Mouse (Mus musculus) left cerebral cortex, adult 11 months (tissue): ENCODE results near the gene Kdm2b.

ENCODE experiments used
- DNase-seq: peaks from one replicate; pipeline ENCODE4 v3.0.0; 2022; ENCODE audit warnings: low spot score

The Kdm2b gene

DNA sequence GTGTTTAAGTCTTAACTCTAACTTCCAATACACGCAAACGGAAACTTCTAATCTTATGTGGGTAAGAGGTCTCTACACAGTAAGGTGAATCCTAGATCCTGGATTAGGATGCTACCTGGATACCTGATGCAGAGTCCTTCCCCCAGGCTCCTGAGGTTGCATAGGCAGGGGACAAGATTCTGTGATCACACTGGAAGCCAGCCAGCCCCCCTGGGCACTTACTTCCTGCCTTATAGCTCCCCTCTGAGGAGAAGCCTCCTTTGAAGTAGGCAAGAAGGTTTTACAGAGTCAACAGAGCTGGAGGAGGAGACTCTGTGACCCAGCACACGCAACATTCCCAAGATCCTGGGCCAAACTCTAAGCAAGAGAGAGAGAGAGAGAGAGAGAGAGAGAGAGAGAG is 63.3 kb downstream of the Kdm2b start:
- no peak for DNase-seq

- DNase-seq: peak; percentile 35
These were observed 64.1 kb downstream of the Kdm2b start for GRCm38 (mm10) chr5:122925534-122925958.

DNA sequence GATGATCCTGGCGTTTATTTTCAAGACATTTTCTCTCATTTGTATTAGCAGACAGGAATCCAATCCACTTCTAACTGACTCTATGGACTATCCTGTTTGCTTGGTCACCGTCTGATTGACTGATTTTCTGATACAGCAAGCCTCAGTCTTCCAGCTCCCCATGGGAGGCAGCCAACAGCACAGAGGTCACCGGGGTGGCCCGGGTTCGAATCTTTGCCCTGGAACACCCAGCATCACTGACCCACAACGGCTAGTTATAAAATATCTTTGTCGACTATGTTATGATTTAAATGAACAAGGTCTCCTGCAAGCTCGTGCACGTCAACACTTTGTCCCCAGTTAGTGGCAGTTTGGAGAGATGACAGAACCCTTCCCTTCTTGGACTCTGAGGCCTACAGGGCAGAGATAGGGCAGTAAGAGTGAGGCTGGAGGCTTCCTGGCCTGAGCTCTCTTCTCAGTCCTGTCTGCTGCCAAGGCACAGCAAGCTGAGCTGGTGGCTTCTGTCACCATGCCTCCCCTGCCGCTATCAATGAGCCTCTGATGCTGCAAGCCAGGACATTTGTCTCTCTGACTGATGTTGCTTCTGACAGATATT is 65.7 kb downstream of the Kdm2b start:
- no peak for DNase-seq

- DNase-seq: no peak
These were observed 67.7 kb downstream of the Kdm2b start for GRCm38 (mm10) chr5:122921941-122922340.

- no peak for DNase-seq
These were observed 69.1 kb downstream of the Kdm2b start for GRCm38 (mm10) chr5:122920557-122920956.

DNA sequence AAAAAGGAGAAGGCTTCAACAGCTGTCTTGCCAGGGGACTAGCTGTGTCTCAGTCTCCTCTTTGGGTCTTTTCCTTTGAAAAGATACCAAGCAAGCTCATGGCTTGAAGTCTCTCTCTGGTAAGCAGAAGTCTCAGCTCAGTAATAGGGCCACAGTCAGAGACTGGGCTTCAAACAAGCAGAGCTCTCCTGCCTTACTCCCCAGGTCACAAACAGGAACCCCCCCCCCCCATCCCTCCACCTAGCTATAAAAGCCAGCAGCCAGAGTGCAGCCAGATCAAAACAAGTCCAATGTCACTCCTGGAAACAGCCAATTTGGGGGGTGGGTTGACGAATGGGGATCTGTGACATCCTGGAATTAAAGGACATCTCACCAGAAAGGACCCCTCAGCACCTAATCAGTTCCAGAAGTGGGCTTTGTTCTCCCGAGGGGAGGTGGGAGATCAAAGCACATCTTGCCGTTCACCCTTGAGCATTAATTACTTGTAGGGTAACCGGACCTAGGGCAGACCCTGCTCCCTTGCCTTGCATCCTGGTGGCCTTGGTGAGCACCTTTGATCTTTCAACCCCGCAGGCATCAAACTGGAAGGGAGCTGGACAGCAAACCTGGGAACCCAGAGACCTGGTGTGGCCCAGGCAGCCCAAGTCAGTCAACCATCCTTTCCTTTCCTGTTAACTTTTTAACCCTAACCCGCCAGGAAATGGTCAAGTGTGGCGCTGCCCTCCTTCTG is 71.5 kb downstream of the Kdm2b start:
- no peak for DNase-seq

DNA sequence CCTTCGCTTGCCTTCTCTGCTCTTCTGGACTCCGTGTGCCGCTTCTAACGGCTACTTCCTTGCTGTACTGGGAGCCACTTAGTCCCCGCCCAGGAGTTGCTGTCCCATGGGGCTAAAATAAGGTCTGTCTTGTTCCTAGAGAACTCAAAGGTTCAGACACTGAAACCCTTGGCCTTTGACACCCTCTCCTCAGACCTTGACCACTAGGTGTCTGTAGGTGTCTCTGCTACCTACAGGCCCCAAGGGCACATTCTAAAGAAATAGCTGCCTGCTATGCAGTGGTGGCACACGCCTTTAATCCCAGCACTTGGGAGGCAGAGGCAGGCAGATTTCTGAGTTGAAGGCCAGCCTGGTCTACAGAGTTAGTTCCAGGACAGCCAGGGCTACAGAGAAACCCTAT is 73.5 kb downstream of the Kdm2b start:
- no peak for DNase-seq

- DNase-seq: no peak
These were observed 76.8 kb downstream of the Kdm2b start for GRCm38 (mm10) chr5:122912863-122913262.

GRCm38 (mm10) chr5:122909481-122909880 is 80.1 kb downstream of the Kdm2b start:
- DNase-seq: no peak

GRCm38 (mm10) chr5:122908001-122908400 is 81.6 kb downstream of the Kdm2b start:
- no peak for DNase-seq

- no peak for DNase-seq
These were observed 82.4 kb downstream of the Kdm2b start for GRCm38 (mm10) chr5:122907182-122907581.

DNA sequence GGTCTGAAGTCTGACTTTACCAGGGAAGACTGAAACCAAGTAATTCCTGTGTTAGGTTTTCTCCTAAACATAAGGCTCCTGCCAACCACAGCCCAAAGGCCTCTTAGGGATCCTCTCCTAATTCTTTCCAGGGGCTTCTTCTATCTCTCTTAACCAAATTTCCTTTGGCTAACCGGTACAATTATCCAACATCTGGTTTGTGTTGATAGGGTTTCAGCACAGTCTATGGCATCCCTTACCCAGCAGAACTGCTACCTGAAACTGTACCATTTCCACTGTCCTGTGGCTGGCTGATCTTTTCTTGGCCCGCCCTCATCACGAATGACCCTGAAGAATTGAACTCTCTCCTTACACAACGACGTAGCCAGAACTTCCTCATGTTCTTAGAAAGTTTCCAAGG is 86.5 kb downstream of the Kdm2b start:
- DNase-seq: no peak

- DNase-seq: no peak
These were observed 87.4 kb downstream of the Kdm2b start for GRCm38 (mm10) chr5:122902228-122902627.

GRCm38 (mm10) chr5:122901666-122902065 is 88.0 kb downstream of the Kdm2b start:
- no peak for DNase-seq

DNA sequence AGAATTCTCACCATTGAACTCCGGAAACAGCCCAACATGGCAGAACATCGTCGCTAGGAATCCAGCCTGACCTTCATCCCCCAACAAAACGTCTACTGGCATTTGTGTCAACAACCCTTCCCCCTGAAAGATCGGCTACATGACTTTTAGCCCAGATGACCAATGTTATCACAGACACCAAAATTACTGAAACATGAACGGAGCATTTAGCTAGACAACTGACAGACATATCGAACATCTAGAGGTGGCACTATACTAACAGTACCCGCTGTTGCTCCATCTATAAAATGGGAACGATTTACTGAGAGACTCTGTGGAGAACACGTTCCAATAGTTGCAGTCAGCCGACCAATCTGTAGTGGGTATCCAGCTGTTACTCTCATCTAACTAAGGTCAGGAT is 88.4 kb downstream of the Kdm2b start:
- DNase-seq: no peak

GRCm38 (mm10) chr5:122900558-122901171 is 89.0 kb downstream of the Kdm2b start:
- no peak for DNase-seq

DNA sequence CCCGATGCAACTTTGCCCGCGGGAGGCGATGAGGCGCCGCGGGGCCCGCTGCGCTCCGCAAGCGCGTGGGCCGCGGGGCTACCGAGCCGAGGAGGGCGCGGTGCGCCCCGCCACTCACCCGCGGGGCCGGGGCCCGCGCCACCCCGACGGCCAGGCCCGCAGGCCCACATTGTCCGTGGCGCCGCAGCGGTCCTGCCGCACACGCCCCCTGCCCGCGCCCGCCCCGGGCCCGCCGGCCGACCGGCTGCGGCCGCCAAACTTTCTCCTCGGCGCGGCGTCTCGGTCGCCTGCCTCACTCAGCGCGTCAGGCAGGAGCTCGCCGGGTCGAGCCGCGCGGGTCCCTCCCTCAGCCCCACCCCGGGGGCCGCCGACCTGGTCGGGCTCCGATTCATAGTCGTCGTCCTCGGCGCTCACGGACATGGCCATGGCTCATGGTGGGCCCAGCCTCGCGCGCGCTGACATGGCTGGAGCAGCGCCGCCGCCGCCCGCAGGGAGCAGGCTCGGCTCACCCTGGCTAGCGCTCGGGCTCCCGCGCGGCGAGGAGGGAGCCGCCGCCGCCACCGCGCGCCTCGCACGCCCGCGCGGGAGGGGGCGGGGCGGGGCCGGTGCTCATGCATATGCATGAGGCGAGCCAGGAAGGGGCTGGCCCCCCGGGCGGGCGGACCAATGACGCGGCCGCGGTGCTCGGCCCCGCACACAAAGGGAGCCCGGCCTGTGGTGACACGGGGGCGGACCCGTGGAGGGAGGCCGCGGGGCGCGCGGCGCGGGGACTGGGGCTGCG is 89.7 kb downstream of the Kdm2b start:
- DNase-seq: peak; percentile 77

DNA sequence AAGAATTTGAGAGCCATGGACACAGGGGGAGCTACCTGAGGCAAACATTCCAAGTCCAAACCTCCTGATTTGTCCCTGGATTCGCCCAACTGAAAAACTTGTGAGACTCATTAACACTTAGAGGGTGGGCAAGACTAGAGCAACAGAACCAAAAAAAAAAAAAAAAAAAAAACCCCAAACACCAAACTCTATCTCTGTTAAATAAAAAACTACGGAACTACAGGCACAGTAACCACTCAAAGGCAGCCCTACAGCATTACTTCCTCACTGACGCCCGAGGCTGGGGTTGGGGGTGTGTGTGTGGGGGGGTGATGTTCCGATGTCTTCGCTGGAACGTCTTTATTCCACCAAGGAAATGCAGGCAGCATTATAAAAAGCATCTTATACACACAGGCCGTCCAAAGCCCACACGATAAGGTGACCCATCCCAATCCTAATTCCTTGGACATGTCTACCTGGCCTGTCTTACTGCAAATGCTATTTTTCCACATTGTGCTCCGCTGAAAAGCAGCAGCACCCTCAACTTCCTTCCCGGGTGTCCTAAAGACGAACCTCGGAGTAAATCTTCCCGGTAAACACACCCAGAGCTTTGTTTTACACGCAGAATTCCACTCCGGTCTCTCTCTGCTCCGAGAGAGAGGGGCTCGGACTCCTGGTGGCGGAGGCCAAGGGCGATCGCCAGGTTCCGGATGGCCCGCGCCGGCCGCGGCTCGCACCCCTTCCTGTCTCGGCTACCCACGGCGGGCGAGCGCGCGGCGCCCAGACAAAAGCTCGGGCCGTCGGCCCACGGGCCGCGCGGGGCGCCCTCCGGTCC is 90.5 kb downstream of the Kdm2b start:
- DNase-seq: no peak

DNA sequence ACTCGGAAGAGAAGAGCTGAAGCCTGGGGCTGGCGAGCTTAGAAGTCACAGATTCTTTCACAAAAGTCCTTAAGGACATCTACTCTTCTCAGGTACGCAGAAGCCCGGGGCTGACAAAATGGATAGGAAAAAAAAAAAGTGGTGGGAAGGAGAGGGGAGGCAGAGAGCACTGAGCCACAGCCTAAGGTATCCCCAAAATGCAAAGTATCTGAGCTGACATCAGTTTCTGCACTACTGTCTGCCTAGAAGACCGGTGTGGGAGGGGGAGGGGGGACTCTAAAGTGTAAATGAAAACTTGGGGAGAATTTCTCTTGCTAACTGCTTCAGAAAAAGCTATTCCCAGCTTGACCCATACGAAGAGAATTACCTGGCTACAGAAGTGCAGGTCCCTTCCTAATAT is 91.5 kb downstream of the Kdm2b start:
- DNase-seq: no peak

DNA sequence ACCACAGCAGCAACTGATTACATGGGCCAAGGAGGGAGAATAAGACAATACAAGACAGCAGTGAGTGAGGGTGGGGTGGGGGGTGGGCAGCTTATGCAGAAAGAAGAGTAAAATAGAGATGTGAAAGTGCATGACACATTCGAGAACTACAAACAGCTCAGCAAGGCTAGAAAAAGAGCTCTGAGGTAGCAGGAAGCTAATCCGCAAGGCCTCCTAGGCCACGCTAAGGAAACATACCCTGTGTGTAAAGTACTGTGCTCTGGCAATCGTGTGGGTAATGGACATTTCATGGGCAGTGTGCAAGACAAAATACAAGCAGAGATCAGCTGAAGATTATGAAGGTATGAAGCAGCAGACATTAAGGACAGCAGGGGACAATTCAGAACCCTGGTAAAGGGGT is 94.8 kb downstream of the Kdm2b start:
- no peak for DNase-seq

DNA sequence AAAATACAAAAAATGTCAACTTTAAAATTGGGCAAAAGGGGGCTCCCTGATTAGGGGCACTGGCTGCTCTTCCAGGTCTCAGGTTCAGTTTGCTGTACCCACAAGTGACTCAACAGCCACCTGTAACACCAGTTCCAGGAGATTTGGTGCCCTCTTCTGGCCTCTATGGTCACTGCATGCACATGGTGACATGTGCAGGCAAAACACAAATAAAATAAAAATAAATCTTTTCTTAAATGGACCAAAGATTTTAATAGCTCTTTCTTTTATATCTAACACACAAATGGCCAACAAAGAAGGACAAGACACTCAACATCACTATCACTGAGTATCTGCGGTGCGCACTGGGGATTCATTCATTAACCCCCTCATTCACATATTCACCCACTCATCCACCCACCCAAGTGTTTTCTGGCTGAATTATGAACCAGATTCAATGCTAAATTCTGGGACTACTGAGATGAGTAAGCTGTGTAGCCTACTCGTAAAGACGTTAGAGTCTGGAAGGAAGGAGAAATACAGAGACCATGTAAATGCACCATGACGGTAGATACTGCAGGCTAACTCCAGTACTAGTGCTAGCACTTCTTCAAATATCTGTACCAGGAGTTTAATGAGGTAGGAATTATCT is 95.5 kb downstream of the Kdm2b start:
- peak; percentile 24 for DNase-seq
